Mouse (Mus musculus): ENCODE measurements around the gene Lonp1. TPM values are rescaled to one million over a fixed set of nuclear protein-coding genes. Genes with fewer than 3 reads are reported as not detected.
"Not testable (repeated sequence)": the region's sequence is repeated elsewhere in the genome, so short reads cannot be mapped to it uniquely, and the experiment has no call there.

Gene Lonp1
- total RNA-seq, 1 experiment from 2014 or later = 540 TPM

DNA sequence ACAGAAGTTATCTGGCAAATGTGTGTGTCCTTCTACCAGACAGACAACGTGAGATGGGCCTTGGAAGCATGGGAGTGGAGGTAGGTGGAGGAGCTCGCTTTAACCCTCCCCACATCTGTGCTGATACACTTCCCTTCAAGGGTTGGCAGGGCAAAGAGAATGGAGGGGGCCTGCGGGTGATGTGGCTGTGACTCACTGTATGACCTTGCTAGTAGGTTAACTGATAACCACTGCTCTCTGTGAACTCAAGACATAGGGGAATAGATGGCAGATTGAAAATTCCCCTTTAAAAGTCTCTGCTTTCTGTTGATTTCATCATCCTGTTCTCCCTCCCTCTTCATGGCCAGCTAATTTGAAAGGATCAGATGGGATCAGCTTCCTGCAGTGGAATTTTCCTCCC is 1.2 kb downstream of the Lonp1 start:
- peak; percentile 55 for DNase-seq

DNA sequence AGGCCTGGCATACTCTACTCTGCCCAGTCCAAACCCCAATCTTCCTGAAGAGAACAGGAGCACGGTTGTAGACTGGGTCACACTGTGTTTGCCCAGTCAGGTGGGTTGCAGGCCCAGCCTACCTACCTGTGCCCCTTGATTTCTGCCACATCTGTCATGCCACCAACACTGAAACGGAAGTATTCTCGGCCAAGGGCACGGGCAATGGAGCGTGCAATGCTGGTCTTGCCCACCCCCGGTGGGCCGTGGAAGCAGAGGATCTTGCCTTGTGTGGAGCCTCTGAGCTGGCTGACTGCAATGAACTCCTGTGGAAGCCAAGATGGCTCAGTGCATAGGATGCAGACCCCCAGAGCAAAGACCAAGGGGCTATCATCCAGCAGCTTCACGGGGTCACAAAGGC is 9.1 kb downstream of the Lonp1 start:
- no peak for DNase-seq

DNA sequence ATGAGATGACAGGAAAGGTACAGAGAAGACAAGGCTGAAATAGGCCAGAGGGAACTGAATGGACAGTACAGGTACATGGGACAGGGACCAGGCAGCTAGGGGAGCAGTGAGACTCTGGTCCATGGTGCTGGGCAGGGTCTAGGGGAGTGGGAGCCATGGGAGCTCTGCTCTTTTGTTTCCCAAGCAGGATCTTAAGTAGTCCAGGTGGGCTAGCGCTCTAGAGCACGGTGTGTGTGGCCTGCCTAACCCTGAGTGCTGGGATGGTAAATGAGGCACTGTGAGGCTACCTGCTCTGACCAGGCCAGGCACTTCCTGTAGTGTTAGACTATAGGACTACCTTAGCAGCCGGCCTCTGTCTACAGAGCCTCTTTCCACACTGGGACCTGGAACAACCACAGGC is 10.0 kb downstream of the Lonp1 start:
- DNase-seq = no peak

DNA sequence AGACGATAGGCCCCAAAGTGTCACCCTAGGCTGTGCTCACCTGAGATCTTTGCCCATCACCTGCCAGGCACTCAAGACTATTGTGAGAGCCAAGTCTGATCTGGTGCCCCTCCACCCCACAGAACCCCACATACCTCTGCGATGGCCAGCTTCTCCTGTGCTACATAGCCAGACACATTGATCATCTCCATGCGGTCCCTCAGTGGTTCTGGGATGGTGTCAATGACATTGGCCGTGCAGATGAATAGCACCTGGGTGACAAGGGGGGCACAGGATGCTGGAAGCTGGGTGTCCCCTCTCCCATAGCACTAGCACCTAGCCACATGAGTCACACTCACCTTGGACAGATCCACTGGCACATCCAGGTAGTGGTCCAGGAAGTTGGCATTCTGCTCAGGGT is 10.9 kb downstream of the Lonp1 start:
- no peak for DNase-seq

DNA sequence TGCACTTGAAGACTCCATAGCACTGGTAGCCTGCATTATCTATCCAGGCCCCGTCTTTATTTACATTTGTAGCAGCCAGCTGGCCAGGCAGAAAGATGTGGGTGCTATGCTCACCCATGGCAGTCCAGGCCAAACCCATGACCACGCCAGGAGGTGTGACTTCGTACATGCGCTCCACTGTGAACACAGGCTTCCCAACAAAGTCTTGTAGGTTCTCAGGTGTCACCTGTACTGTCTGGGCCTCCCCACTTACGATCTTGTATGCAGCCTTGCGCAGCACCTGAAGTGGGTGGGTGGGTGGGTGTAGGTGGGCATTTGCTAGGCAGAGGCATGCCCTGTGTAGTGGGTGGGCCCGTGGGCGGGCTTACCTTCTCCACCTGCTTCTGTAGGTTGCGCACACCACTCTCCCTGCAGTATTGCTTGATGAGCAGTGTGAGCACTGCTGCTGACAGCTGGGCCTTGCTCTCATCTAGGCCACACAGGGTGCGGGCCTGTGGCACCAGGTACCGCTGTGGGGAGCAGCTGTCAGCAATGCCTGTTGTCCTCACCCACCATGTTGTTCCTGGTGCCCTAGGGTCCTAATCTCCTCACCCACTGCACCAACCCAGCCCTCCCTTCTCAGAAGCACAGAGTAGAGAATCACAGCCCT is 11.4 kb downstream of the Lonp1 start:
- no peak for DNase-seq

DNA sequence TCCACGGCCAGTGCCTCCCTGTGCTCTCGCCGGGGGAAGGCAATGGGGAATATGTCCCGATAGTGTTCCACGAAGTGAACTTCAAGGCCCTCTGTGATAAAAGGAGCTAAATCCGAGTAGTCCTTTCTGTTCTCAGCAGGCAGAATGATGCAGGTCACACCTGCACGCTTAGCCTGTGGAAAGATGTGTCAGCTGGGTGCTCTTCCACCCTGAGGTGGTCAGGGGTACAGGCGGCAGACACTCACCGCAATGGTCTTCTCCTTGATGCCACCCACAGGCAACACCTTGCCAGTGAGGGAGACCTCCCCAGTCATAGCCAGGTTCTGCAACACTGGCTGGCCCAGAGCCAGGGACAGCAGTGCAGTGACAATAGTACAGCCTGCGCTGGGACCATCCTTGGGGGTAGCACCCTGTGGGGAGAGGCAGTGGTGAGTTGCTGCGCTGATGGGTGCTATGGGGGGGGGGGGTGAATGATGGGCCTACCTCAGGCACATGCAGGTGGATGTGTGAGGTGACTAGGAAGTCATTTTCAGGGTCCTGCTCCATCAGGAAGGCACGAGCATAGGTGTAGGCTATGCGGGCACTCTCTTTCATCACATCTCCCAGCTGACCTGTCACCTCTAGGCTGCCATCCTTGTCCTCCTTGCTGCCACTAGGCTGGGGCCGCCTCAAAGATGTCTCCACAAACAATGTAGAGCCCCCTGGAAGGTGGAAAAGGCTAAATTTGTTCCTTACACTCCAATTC is 12.1 kb downstream of the Lonp1 start:
- peak; percentile 54 for DNase-seq

DNA sequence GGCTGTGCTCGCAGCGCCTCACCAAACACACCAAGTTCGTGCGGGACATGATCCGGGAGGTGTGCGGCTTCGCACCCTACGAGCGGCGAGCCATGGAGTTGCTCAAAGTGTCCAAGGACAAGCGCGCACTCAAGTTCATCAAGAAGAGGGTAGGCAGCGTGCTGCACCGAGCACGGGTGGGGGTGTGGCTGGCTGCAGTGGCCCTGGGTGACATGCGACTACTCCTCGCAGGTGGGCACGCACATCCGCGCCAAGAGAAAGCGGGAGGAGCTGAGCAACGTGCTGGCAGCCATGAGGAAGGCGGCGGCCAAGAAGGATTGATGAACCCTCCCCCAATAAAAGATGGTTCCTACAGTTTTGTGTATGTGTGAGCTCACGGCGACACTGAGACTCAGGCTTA is 12.8 kb downstream of the Lonp1 start:
- not testable (repeated sequence) for DNase-seq

DNA sequence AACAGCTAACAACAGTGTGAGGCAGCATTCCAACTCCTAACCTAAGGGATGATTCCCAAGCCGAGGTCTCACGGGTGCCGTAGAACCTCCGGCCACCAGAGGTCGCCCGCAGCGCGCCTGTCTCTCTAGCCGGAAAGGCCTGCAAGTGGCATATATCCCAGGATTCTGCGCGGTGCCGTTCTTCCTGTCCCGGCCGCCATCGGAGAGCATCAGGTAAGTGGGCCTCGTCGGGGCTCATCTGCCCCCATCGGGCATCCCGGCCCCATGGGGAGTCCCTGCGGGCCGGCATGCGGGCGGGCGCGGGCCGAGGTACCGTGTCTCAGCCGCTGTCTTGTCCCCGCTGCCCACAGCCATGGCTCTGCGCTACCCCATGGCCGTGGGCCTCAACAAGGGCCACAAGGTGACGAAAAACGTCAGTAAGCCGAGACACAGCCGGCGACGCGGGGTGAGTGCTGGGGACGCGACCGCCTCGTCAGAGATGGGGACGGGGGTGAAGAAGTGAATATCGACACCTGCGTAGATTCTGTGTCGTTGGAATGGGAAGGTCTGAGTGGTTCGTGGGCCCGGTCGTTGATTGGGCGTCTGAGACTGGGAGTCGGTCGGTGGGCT is 13.3 kb downstream of the Lonp1 start, which contains the start of gene Rpl36:
Gene Rpl36 (plus strand): TSS at position 181 of the 609 bp plus-strand sequence.
- DNase-seq = peak; percentile 96

DNA sequence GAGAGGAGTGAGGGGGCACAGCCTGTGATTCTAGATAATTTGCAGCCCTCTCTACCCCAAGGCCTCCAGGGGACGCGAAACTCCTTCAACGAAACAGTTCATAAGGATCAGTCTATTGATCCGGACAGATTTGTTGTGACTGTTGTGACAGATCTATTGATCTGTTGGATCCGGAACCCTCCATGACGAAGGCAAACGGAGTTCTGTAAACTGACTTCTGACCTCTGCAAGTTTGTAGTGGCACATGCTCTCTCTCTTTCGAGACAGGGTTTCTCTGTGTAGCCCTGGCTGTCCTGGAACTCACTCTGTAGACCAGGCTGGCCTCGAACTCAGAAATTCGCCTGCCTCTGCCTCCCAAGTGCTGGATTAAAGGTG is 14.1 kb downstream of the Lonp1 start:
- not testable (repeated sequence) for DNase-seq

DNA sequence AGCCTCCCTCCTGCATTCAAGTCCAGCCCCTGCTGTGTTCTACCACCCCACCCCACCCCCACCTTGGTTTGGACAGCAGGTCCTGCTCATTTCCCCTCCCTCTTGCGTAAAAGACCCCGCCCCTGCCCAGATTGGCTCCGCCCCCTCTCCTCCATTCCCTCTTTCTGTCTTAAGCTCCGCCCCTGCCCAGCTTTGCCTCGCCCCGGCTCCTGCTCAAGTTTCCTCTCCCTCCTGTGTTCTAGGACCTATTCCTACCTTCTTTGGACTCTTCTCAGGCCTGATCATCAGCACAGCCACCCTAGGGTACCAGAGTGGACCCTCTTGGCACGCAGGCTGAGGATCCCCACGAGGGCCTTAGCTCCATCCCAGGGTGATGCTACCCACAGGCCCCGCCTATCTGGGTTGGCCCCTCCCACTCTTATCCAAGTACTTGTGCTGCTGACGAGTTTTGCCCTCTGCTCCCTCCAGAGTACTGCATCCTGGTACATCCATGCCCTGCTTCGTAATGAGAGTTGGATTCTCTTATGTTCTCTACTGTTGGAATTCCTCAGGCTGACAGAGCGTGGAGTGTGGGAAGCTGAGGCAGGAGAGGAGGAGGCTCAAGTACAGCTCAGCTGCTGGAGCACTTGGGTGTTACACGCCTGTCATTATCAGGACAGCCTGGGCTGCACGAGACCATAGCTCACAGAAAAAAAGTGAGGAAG is 14.7 kb downstream of the Lonp1 start:
- no peak for DNase-seq

DNA sequence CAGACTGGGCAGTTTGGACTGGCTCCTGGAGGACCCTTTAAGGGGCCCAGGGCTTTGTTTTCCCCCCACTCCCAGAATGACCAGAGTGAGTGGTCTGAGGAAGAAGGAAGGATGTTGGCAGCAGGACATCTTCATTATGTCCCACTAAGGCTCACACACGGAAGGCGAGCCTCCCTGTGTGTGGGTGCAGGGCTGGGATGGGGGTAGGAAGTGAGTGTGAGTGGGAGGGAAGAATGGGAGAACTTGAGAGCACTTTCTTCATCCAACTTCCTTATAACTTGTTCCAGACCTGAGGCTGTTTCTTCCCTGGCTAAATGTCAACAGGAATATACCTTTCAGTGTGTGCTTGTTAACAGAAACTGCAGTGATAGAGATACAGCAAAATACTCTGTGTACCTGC is 15.4 kb downstream of the Lonp1 start:
- no peak for DNase-seq

DNA sequence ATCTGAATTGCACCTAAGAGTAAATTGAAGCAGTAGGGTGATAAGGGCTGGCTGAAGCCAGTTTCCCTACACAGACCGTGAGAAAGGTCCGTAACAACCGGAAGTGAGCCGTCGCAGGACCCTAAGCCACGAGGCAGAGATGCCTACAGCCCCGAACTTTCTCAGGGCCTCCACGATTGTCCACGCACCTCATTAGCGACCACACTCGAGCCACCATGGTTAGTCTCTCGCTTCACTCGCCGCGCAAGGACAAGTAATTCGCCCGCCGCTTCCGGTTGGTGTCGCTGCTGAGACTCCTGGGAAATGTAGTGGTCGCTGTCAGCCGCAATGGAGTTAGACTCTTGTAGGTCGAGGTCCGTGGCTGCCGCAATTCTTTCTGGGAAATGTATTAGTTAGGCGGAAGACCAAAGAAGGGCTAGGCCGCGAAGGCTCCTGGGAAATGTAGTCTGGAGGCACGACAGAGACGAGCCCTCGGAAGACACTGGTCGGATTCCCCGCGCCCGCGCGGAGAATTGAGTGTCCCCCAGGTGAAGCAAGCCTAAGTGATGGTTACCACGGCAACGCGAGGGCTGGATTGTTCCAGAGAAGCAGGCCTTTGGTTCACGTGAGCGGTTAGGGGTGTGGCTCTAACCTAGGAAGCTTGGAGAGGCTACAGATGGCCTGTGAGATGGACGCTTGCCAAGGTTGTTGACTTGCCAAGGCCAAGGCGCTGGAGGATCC is 17.1 kb downstream of the Lonp1 start, which contains the start of gene 2410015M20Rik:
Gene 2410015M20Rik (minus strand): TSS at position 320 of the 720 bp plus-strand sequence.
- DNase-seq = peak; percentile 89

DNA sequence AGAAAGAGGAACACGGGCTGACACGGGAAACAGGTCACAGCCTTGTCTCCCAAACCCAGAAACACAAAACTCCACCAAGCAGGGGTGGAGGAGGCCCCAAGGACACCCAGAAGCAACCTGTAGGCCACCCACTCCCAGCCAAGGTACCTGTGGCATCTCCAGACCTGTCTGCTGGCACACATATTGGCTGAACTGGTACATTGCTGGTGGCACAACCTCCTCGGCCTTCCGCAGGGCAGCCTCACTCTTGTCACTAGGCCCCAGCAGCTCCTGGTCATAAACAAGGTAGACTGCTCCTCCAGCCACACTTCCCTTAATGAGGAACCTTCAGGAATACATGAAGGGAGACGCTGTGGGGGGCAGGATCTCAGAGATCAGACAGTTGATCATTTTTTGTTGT is 18.0 kb downstream of the Lonp1 start:
- no peak for DNase-seq

DNA sequence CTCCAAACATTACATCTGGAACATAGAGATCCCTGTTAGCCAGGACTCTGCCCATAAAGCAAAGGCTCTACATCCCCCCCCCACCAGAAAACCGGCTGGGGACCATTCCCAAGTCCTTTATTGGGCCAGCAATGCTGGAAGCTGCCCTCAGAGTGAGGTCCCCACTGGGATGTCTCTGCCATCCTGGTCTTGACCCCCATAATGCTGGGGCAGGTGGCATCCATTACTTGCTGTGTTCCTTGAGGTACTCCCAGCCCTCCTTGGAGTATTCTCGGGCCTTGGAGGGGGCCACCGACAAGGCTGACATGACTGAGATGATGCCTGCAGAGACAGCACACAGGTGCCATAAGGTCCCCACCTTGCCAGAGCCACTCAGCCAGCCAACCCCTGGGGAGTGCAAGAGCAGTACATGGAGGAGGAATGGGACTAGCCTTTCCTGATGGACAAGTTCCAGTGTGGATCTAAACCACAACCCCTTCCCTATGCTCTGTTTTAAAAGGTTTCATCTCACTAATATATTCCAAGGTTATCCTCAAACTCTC is 19.1 kb downstream of the Lonp1 start:
- no peak for DNase-seq

DNA sequence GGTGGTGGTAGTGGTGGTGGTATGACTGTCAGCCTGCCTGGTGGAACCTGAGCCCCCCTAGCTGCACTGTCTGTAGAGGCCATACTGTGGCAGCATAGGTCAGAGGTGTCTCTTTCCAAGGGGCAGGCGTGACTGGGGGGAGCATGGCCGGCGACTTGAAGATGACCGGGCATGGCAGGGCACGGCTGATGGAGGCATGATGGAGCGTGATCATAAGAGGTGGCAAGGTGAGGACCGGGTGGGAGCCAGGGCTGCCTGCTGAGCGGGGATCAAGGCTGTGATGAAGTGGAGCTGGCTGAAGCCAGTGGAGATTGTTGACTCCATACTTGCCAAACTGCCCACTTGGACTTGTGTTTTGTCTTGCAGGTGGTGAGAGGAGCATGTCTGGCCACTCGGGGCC is 21.3 kb downstream of the Lonp1 start:
- no peak for DNase-seq

DNA sequence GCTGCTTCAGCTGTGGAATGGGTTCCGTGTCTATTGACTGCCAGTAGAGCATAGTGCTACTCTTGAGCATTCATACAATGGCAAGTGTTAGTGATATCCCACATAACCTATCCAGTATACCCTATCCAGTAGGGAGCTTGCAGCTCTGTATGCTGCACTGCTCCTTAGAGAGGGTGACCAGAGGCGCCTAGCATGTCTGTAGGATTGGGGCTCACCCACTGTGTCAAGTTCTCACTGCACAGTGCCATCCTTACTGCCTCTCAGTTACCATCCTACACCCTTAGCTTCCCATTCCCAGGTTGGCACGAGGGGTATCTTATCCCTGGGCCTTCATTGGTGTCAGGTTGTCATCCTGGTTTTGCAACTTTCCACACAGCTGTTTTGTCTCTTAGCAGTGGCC is 22.3 kb downstream of the Lonp1 start:
- DNase-seq = no peak

DNA sequence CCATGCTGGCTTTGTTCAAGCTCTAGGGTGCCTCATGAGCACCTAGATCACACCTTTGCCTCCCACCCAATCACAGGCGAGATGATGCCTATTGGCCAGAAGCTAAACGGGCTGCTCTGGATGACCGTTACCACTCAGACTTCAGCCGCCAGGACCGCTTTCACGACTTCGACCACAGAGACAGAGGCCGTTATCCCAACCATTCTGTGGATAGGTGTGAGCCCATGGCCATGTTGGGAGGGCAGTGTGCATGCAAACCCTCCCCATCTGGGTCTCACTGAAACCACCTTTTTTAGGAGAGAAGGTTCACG is 22.7 kb downstream of the Lonp1 start:
- DNase-seq = no peak

DNA sequence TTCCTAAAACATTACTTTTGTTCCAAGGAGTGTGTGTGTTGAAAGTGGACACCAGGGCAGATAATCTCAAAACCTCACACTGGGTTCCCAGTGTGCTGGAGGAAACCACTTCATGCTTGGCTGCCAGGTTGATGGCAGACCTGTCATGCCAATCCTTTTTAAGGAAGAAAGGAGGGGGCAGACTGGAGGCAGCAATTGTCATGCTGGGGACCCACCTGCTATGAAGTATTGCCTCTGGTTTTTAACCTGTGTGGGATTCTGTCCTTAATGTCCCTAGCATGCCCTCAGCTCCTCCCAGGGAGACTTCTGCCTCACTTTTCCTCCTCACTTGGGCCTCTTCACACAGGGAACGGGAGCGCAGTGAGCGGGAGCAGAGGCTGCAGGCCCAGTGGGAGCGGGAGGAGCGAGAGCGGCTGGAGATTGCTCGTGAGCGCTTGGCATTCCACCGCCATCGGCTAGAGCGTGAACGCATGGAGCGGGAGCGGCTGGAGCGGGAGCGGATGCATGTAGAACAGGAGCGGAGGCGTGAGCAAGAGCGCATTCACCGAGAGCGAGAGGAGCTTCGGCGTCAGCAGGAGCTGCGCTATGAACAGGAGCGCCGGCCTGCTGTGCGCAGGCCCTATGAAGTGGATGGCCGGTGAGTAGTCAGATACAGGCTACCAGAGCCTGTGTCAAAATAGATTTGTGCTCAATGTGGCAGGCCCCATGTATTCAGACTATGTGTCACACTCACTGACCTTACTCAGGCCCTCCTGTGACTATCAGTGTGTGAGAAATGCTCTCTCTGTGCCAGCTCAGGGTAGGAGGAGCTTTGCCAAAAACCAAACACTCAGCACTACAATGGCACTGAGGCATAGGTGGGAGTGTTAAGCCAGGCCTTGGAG is 23.3 kb downstream of the Lonp1 start:
- no peak for DNase-seq

DNA sequence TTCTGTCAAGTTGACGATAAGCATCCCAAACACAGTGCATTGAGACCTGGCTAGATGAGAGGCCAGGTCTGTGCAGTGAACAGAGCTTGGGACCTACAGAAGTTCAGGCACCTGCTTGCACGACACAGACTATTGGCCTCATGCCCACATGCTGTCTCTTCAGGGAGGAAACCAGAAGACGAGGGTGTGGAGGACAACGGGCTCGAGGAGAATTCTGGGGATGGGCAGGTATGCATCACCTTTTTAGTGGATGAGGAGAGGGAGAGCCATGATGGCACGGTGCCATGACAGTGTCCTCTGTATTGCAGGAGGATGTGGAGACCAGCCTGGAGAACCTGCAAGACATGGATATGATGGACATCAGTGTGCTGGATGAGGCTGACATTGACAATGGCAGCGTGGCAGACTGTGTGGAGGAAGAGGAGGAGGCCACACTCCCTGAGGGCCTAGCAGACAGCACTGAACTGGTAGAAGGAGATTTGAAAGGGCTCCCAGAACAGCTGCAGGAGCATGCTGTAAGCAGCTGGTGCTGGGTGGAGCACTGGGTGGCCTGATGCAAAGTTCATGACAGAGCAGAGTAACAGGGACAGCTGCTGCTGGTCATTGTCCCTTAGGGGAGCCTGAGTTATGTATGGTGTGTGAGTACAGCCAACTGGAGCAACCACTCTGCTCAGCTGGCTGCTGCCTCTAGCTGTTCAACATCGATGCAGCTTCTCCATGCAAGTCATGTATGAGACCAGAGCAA is 33.0 kb downstream of the Lonp1 start:
- no peak for DNase-seq

DNA sequence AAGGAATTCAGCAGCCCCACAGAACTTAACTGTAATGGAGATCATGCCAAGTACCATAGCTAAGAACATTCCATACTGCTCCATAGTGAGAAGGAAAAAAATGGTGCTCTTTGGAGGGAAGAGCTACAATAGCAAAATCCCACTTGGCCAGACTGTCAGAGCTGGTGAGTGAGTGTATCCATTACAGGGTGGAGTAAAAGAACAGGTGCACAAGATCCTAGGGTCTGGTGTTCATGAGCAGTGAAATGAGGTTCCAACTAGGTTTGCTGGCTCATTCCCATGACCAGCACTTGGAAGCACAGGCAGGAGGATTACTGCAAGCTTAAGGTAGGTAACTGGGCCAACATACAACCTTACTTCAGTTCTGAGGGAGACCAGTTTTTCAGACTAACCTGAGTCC is 34.1 kb downstream of the Lonp1 start:
- no peak for DNase-seq

Measured in adrenal gland, postnatal 25 days (tissue).